Mouse (Mus musculus) embryo, embryonic 10.5 days (tissue): ENCODE measurements around the gene Atox1.

Experiments used
- DNase-seq: peaks from one replicate; pipeline ENCODE4 v3.0.0-alpha.2; 2015; ENCODE audit warnings: low spot score

Atox1 gene

GRCm38 (mm10) chr11:55413416-55413796, 47.6 kb downstream of the Atox1 start:
- no peak for DNase-seq

- DNase-seq, result no peak
These were observed 48.2 kb downstream of the Atox1 start for GRCm38 (mm10) chr11:55412680-55413415.

GRCm38 (mm10) chr11:55412034-55412433, 49.0 kb downstream of the Atox1 start:
- no peak for DNase-seq

- no peak for DNase-seq
These were observed 50.5 kb downstream of the Atox1 start for GRCm38 (mm10) chr11:55410502-55410901.

- DNase-seq, result no peak
These were observed 51.0 kb downstream of the Atox1 start for GRCm38 (mm10) chr11:55410005-55410404.

- DNase-seq, result no peak
These were observed 53.9 kb downstream of the Atox1 start for GRCm38 (mm10) chr11:55407133-55407532.

GRCm38 (mm10) chr11:55405601-55406469, 55.2 kb downstream of the Atox1 start:
- peak; percentile 54 for DNase-seq

GRCm38 (mm10) chr11:55404659-55405457, 56.2 kb downstream of the Atox1 start:
- no peak for DNase-seq

- DNase-seq, result no peak
These were observed 60.2 kb downstream of the Atox1 start for GRCm38 (mm10) chr11:55400863-55401262.

GRCm38 (mm10) chr11:55398371-55398770, 62.7 kb downstream of the Atox1 start:
- no peak for DNase-seq

- no peak for DNase-seq
These were observed 63.6 kb downstream of the Atox1 start for GRCm38 (mm10) chr11:55397441-55397840.

GRCm38 (mm10) chr11:55397036-55397435, 64.0 kb downstream of the Atox1 start:
- DNase-seq, result no peak
